Mouse (Mus musculus) adrenal gland, postnatal 10 days (tissue): ENCODE measurements around the gene Hlf. TPM values are rescaled to one million over a fixed set of nuclear protein-coding genes. Genes with fewer than 3 reads are reported as not detected.
A peak's percentile ranks its signal among the peaks of the same experiment; 100 is the strongest.

ENCODE experiments used
- DNase-seq: peaks from one replicate; pipeline ENCODE4 v3.0.0; 2021; ENCODE audit warnings: mixed read lengths
- total RNA-seq, 2 experiments: library from RNA; stranded (reverse); gene quantifications; 2 replicates each; pipeline ENCODE4 v1.2.3; 2021

The Hlf gene
- total RNA-seq, 2 experiments from 2014 or later = 22.5 to 22.8 TPM

- DNase-seq = peak; percentile 66
Measured at GRCm38 (mm10) chr11:90371470-90372100, 19.1 kb downstream of the Hlf start.

DNA sequence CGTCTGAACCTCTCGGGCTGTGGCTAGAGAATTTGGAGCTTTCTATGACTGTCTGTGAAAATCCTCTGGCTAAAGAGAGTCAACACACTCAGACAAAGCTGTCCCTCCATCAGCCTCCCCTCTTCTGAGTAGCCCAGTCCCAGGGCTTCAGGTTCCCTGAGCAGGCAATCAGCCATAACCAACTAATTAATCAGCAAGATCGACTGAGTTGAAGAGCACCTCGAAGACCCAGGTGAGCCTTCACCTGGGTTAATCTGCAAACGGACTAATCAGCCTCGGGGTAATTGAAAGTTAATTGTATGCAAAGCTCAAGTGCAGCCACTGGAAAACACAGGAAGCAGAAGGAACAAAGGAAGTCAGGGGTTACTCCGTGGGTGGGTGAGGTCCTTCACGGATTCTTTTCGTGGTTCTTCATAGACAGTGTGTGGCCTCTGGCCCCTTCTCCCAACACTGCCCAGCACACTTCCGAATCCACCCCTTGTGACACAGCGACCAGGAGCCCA is 19.9 kb downstream of the Hlf start:
- no peak for DNase-seq

- no peak for DNase-seq
Measured at GRCm38 (mm10) chr11:90370367-90370766, 20.3 kb downstream of the Hlf start.

- DNase-seq = peak; percentile 90
Measured at GRCm38 (mm10) chr11:90369605-90370004, 21.1 kb downstream of the Hlf start.

GRCm38 (mm10) chr11:90369115-90369514 is 21.6 kb downstream of the Hlf start:
- DNase-seq = no peak

DNA sequence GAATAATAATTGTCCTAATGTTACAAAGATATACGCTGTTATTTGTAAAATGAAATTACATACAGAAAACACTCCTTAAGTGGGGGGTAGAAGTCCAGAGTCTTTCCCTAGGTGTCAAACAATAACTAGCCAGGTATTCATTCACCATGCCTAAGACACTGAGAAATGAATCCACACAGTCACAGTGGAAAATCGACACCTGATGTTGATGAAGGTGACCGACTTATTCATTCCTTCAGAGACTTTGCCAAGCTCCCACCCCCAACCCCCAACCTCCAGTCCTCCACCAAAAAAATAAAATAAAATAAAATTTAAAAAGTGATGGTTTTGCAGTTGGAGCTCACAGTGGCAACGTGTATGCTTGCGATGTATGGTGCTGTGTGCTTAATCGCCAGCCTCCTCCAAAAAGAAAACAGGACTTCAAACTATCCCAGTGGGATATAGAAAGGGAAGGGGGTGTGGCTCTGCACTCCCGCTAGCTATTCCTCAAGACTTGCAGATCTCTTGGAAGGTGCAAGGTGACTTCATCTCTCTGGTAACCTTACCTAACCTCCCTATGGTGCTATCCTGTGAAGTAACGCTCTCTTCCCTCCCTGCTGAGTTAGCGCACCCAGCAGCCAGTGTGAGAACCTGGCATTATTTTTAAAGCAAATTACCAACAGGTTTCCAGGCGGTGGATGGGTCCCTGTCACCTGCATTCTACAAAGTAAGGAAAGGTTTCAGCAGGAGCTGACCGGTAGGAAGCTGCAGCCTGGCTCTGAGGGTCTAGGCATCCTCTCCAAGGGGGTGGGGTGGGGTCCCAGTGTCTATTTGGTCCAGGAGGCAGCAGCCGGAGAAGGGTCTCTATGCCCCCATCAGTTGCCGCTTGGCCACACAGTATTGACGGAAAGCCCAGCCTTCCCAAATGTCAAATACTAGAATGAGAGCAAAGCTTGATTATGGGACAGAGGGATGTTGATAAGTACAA is 22.5 kb downstream of the Hlf start:
- DNase-seq = no peak

DNA sequence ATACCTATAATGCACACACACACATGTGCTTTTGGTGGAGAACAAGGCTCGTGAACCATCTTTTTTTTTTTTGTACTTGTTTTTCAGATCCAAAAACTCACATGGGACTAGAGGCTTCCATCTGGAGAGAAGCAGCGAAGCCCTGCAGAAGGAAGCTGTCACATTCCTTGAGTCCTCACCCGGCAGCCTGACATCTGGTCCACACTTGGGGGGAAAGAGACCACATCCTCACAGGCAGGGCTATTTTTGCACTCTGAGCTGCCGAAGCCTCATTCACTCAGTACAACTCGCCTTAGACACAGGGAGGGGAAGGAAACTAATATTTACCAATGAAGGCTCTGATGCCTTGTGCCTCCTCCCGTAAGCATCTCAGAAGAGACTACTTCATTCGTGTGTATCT is 25.8 kb downstream of the Hlf start:
- no peak for DNase-seq

GRCm38 (mm10) chr11:90363821-90364497 is 26.7 kb downstream of the Hlf start:
- DNase-seq = peak; percentile 67

DNA sequence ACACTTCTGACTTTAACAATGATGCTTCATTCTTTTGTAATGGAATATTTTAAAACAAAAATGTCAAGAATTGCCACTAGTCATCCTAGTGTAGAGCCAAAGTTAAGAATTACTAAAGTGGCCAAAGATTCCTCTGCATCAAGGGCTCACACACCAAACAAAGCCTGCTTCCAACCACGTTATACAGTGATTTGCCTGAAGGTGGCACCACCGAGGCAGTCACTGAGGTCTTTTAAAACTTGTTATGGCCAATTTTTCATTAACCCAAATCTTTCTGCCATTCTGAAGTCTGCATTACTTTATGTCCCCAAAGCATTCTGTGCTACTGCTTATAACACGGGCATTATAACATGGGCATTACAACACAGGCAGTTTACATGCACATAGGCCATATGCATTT is 27.3 kb downstream of the Hlf start:
- DNase-seq = peak; percentile 71

- no peak for DNase-seq
Measured at GRCm38 (mm10) chr11:90360536-90360935, 30.2 kb downstream of the Hlf start.

DNA sequence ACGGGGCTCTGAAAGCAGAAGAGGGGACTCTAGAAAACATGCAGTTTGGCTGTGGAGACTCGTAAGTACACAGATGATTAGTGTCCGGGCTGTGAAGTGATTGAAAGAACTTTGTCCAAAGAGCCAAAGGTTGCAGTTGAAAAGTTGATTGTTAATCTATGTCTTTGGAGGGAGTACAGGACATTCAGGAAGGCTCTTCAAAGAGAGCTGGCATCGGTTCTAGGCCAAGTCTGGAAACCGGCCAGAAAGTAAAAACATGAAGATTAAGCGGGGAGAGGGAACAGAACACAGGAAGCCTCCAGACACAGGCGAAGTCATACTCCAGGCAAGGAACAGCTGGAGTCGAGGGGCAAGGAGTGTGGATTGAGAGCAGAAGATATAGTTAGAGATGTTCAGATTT is 32.6 kb downstream of the Hlf start:
- DNase-seq = peak; percentile 65

GRCm38 (mm10) chr11:90357371-90357770 is 33.3 kb downstream of the Hlf start:
- no peak for DNase-seq

GRCm38 (mm10) chr11:90356495-90357304 is 34.0 kb downstream of the Hlf start:
- DNase-seq = no peak

DNA sequence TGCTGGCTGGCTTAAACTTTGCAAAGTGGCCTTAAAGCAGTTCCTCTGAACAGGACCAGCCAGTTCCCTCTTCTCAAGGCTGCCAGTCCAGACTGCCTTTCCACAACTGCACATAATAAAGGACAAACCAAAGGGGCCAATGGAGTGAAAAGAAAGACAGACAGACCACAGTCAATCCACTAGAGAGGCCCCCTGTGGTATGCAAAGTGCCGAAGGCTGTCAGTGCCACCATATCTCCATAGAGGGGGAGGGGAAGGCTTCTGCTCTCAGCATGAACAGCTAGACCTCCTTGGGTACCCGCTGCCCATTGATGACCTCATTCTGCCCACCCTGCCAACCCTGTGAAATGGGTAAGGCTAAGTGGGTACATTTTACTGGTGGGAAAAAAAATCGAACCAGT is 34.7 kb downstream of the Hlf start:
- no peak for DNase-seq

DNA sequence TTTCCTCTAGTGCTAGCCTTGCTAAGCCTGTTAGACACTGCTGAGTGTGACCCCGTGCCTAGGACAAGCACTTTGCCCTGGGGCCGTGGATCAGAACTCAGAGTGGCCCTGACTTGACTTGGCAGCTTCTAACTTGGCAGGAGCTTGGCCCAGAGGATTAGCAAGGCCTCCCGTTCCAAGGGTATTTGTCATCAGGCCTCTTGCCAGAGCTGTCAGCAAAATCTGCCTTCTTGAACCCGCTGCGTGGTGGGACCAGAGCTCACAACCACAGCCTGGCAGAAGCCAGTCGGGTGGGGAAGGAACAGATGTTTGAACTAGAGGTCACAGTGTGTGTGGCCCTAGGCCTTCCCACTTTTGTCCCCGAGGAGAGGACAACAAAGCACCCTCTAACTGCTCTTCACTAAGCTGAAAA is 35.4 kb downstream of the Hlf start:
- peak; percentile 92 for DNase-seq

- DNase-seq = no peak
Measured at GRCm38 (mm10) chr11:90352696-90353095, 38.0 kb downstream of the Hlf start.

DNA sequence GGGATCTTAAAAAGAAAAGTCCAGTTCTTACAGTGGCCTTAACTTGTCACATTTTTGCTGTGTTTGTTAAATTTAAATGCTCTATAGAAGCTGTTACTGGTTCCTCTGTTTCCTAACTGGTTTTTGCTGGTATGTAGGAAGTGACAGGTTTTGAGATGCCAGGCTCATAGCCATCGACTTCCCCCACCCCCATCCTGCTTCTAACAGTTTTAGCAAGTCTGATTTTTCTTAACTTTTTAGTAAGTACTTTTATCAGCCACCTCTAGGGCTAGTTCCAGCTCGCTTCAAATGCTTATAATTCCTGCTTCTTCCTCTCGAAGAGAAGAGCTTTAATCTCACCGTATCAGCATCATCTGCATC is 40.6 kb downstream of the Hlf start:
- DNase-seq = no peak

GRCm38 (mm10) chr11:90349486-90350152 is 41.1 kb downstream of the Hlf start:
- DNase-seq = no peak

DNA sequence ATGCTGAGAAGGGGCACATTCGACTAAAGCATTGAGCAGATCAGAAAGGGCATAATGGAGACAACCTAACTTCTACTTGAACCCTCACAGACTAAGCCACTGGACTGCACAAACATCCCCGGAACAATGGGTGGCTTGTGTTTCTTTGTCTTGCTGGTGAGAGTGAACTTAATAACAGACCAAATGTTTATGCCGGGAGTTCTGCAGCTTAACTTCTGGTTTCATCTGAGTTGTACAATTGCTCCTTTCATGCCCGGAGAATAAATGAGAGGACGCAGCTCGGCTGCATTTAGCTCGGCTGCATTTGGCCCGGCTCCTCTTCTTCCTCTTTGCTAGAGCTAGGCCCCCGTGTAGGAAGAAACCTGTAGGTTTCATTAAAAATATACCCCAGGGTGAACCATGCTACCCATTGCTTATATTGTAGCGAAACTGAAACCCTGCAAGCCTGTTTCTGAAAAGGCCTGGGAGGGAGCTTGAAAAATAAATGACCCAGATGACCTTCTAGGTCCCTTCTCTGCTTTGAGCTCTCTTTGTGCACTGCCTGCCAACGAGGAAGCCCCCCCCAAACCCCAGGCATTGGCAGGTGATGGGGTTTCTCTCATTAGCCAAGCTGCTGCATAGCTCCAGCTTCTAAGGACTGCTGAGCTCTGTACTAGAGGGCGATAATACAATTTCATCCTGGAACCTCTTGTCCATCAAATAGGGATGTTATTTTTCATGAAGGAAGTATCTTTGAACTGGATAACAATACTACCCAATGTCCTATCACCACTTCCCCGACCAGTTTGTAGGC is 42.8 kb downstream of the Hlf start:
- no peak for DNase-seq

DNA sequence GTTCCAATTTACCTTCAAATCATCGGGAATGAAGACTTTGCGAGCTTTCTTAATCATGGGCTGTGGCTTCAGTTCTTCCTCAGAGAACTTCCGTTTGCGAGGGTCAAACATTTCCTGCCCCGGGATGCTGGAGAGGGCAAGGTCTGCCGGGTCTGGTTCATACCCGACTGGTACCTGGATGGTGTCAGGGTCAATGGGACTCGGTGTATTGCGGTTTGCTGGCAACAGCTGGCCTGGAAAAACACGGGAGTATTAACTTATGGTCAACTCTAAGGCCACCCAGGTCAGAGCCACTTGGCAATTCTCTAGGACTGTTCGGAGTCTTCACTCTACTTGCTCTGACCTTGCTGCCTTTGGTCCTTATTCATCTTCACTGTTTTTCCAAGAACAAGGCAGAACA is 44.9 kb downstream of the Hlf start:
- DNase-seq = no peak

DNA sequence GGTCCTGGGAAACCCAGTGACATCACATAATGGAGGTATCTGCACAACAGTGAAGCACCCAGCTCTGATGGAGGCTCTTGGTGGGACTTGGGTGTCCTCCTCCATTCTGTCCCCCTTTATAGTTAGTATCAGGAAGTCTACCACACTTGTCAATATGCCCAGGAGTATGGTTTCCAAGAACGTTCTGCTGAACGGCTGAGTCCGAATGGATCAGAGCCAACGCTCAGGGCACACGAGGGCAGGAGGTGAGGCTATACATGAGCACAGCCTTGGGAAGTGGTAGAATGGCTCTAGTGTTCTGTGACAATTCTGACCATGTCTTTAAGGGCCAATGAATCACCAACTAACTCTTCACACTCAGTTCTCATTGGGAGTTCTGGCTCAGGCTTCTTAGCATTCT is 47.8 kb downstream of the Hlf start:
- DNase-seq = peak; percentile 53
